Mouse (Mus musculus) stomach, postnatal 0 days (tissue): ENCODE results near the gene Fgfr2.

Experiments used
- CTCF ChIP-seq: IDR thresholded peaks from 2 replicates; pipeline ENCODE4 v1.5.1; 2016; ENCODE audit warnings: antibody characterized with exemption, low read depth, mild to moderate bottlenecking, moderate library complexity
- EP300 ChIP-seq: optimal IDR thresholded peaks from 2 replicates; pipeline ENCODE3; 2016; ENCODE audit warnings: antibody characterized with exemption

DNA sequence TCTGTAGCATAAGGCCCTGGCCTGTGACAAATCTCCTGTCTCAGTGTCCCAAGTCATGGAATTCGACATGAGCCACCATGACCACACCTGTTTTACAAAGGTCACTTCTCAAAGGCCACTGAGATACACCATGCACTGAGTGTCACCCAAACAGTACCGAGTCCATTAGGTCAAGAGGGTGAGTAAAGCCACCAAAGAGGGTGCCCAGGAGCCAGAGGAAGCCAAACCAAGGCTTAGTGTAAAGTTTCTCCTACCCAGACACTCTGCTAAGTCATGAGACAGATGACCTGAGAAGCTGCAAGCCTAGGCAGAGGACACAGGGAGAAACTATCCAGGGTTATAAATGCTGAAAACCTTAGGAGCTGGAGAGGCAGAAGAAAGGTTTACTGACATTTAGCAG lies 361.7 kb downstream of the Fgfr2 start:
- TF ChIP-seq EP300 (no peak), CTCF (no peak)
